Mouse (Mus musculus) lung, adult 2 months (tissue): ENCODE data around the gene E030030I06Rik.
"Not testable (repeated sequence)": the region's sequence is repeated elsewhere in the genome, so short reads cannot be mapped to it uniquely, and the experiment has no call there.

Experiments used
- CTCF ChIP-seq: fragments of 200-500 bp; IDR thresholded peaks from 2 replicates; pipeline ENCODE4 v1.5.1; 2011; ENCODE audit warnings: mild to moderate bottlenecking, low read length, control low read depth; ENCODE audit not compliant: insufficient read depth
- POLR2A ChIP-seq: fragments of 200-500 bp; IDR thresholded peaks from 2 replicates; pipeline ENCODE4 v1.6.1; 2011; ENCODE audit warnings: low read depth, mild to moderate bottlenecking, control low read depth, low read length, borderline replicate concordance; ENCODE audit errors: extremely low read depth

DNA sequence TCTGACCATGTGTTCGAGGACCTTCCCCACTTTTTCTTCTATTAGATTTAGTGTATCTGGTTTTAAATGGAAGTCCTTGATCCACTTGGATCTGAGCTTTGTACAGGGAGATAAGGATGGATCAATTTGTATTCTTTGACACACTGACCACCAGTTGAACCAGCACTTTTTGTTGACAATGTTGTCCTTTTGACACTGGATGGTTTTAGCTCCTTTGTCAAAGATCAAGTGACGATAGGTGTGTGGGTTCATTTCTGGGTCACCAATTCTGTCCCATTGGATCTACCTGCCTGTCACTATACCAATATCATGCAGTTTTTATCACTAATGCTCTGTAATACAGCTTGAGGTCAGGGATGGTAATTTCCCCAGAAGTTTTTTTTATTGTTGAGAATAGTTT is 27.4 kb upstream of the E030030I06Rik start:
- not testable (repeated sequence) for TF ChIP-seq CTCF, POLR2A
